Mouse (Mus musculus) lung, postnatal 0 days (tissue): ENCODE data around the gene Fam102b. TPM values are rescaled to one million over a fixed set of nuclear protein-coding genes. Genes with fewer than 3 reads are reported as not detected.
A peak's percentile ranks its signal among the peaks of the same experiment; 100 is the strongest.

Experiments used
- ATAC-seq: fragments of 200-750 bp; cut with Nextera tagmentation; 2 replicates; pipeline ENCODE4 v1.8.0; 2017; ENCODE audit warnings: moderate library complexity
- DNase-seq: peaks from one replicate; pipeline ENCODE4 v3.0.0-alpha.2; 2016; ENCODE audit warnings: low spot score
- H3K27ac ChIP-seq: fragments of 300-500 bp; sonication (generic); 2 replicates; pipeline ENCODE4 v1.5.1; 2014; ENCODE audit warnings: antibody characterized with exemption, mild to moderate bottlenecking, low read length, mixed read lengths
- H3K27me3 ChIP-seq: fragments of 300-500 bp; sonication (generic); replicated peaks from 2 replicates; pipeline ENCODE4 v1.6.1; 2014; ENCODE audit warnings: low read length, mixed read lengths; ENCODE audit not compliant: insufficient read depth
- H3K36me3 ChIP-seq: fragments of 300-500 bp; sonication (generic); 2 replicates; pipeline ENCODE4 v1.6.1; 2014; ENCODE audit warnings: low read length, mixed read lengths; ENCODE audit not compliant: insufficient read depth
- H3K4me1 ChIP-seq: fragments of 300-500 bp; sonication (generic); 2 replicates; pipeline ENCODE4 v1.6.1; 2014; ENCODE audit warnings: antibody characterized with exemption, low read depth, low read length, mixed read lengths; ENCODE audit not compliant: insufficient read depth
- H3K4me2 ChIP-seq: fragments of 300-500 bp; sonication (generic); replicated peaks from 2 replicates; pipeline ENCODE4 v1.6.1; 2014; ENCODE audit warnings: low read depth, mild to moderate bottlenecking, low read length, moderate library complexity, mixed read lengths
- H3K4me3 ChIP-seq: fragments of 300-500 bp; sonication (generic); 2 replicates; pipeline ENCODE4 v1.5.1; 2014; ENCODE audit warnings: low read depth, low read length
- H3K9ac ChIP-seq: fragments of 300-500 bp; sonication (generic); replicated peaks from 2 replicates; pipeline ENCODE4 v1.6.1; 2014; ENCODE audit warnings: low read depth, mild to moderate bottlenecking
- H3K9me3 ChIP-seq: fragments of 300-500 bp; sonication (generic); 2 replicates; pipeline ENCODE4 v1.6.1; 2016; ENCODE audit warnings: low read length, mixed read lengths
- CTCF ChIP-seq: IDR thresholded peaks from 2 replicates; pipeline ENCODE4 v1.5.1; 2016; ENCODE audit warnings: antibody characterized with exemption, mild to moderate bottlenecking
- EP300 ChIP-seq: IDR thresholded peaks from 2 replicates; pipeline ENCODE4 v1.6.1; 2016; ENCODE audit warnings: antibody characterized with exemption, mild to moderate bottlenecking, control low read depth
- WGBS: fragments of 180-500 bp; shearing (Covaris S2); extraction: QIAGEN DNeasy Blood & Tissue Kit; methylation state at CpG from one replicate; pipeline ENCODE4 v1.1.7; 2014; 5-methylcytosine and 5-hydroxymethylcytosine counted together
- polyA plus RNA-seq: library from polyadenylated mRNA; unstranded; fragments of >200 nt; fragmentation: Nextera tagmentation; extraction: Ambion mirVana; gene quantifications from 2 replicates; pipeline ENCODE4 v1.2.1, GENCODE M21; 2015

Fam102b gene
- polyA plus RNA-seq, 1 experiment from 2014 or later = 13.7 TPM

GRCm38 (mm10) chr3:109047707-109048283 lies 20.4 kb upstream of the Fam102b start:
- DNase-seq = peak; percentile 30
- H3K36me3 ChIP-seq = no peaks in the 10 kb centered on the region
- no peaks in the 10 kb centered on the region for H3K9me3 ChIP-seq
- peaks cover 3% of the 10 kb centered on the region; the same call in 1 of the 2 replicates for H3K4me1 ChIP-seq
- no peak for TF ChIP-seq EP300
- TF ChIP-seq CTCF = peak; percentile 55
- no peak overlapping the region for H3K4me3 ChIP-seq
- 22% methylated on average over 6 of the region's 6 CpGs for WGBS
- no peak overlapping the region for H3K27ac ChIP-seq
- H3K4me2 ChIP-seq = no peak overlapping the region
- ATAC-seq = peak; percentile 52; the same call in 1 of the 2 replicates
- no peaks in the 10 kb centered on the region for H3K27me3 ChIP-seq
- no peak overlapping the region for H3K9ac ChIP-seq

GRCm38 (mm10) chr3:109046428-109046827 lies 19.0 kb upstream of the Fam102b start:
- no peak overlapping the region for H3K4me3 ChIP-seq
- TF ChIP-seq EP300 = no peak
- no peak for TF ChIP-seq CTCF
- no peak for DNase-seq
- no peak for ATAC-seq
- no peak overlapping the region for H3K4me2 ChIP-seq
- no peaks in the 10 kb centered on the region for H3K4me1 ChIP-seq
- 76% methylated on average over 3 of the region's 3 CpGs for WGBS
- H3K27me3 ChIP-seq = no peaks in the 10 kb centered on the region
- H3K9ac ChIP-seq = no peak overlapping the region
- no peaks in the 10 kb centered on the region for H3K9me3 ChIP-seq
- no peaks in the 10 kb centered on the region for H3K36me3 ChIP-seq
- no peak overlapping the region for H3K27ac ChIP-seq

GRCm38 (mm10) chr3:109043395-109043794 lies 16.0 kb upstream of the Fam102b start:
- no peak for TF ChIP-seq EP300
- no peak for TF ChIP-seq CTCF
- Histone ChIP-seq H3K27ac (no peak overlapping the region), H3K9me3 (no peaks in the 10 kb centered on the region), H3K9ac (no peak overlapping the region), H3K4me2 (no peak overlapping the region), H3K4me1 (no peaks in the 10 kb centered on the region), H3K4me3 (no peak overlapping the region), H3K27me3 (no peaks in the 10 kb centered on the region), H3K36me3 (no peaks in the 10 kb centered on the region)
- no peak for ATAC-seq
- no peak for DNase-seq
- 69% methylated on average over 7 of the region's 7 CpGs for WGBS

GRCm38 (mm10) chr3:109040908-109041307 lies 13.5 kb upstream of the Fam102b start:
- DNase-seq (no peak), ATAC-seq (no peak)
- WGBS = 81% methylated on average over 4 of the region's 4 CpGs
- H3K27ac ChIP-seq = no peak overlapping the region
- H3K4me2 ChIP-seq = no peak overlapping the region
- H3K36me3 ChIP-seq = no peaks in the 10 kb centered on the region
- no peak overlapping the region for H3K4me3 ChIP-seq
- H3K9me3 ChIP-seq = no peaks in the 10 kb centered on the region
- TF ChIP-seq EP300 = no peak
- no peak for TF ChIP-seq CTCF
- no peaks in the 10 kb centered on the region for H3K4me1 ChIP-seq
- H3K27me3 ChIP-seq = no peaks in the 10 kb centered on the region
- H3K9ac ChIP-seq = no peak overlapping the region

- H3K9ac ChIP-seq = no peak overlapping the region
- WGBS = 63% methylated on average over 1 of the region's 1 CpGs
- no peak overlapping the region for H3K4me3 ChIP-seq
- DNase-seq (no peak), ATAC-seq (no peak)
- no peaks in the 10 kb centered on the region for H3K4me1 ChIP-seq
- no peak overlapping the region for H3K4me2 ChIP-seq
- no peaks in the 10 kb centered on the region for H3K36me3 ChIP-seq
- H3K27ac ChIP-seq = no peak overlapping the region
- no peaks in the 10 kb centered on the region for H3K27me3 ChIP-seq
- no peaks in the 10 kb centered on the region for H3K9me3 ChIP-seq
- no peak for TF ChIP-seq EP300
- no peak for TF ChIP-seq CTCF
Observed at GRCm38 (mm10) chr3:109034411-109034810, 7.0 kb upstream of the Fam102b start.

- no peak for TF ChIP-seq CTCF
- TF ChIP-seq EP300 = no peak
- WGBS = 32% methylated on average over 2 of the region's 2 CpGs
Observed at GRCm38 (mm10) chr3:109032306-109032705, 4.9 kb upstream of the Fam102b start.

GRCm38 (mm10) chr3:109031626-109032025 lies 4.2 kb upstream of the Fam102b start:
- no peak overlapping the region for H3K4me3 ChIP-seq
- H3K27ac ChIP-seq = no peak overlapping the region
- no peaks in the 10 kb centered on the region for H3K27me3 ChIP-seq
- H3K36me3 ChIP-seq = no peaks in the 10 kb centered on the region
- no peaks in the 10 kb centered on the region for H3K9me3 ChIP-seq
- H3K4me1 ChIP-seq = no peaks in the 10 kb centered on the region
- H3K9ac ChIP-seq = no peak overlapping the region
- 57% methylated on average over 3 of the region's 3 CpGs for whole genome bisulfite sequencing
- TF ChIP-seq CTCF (no peak), EP300 (no peak)
- ATAC-seq (no peak), DNase-seq (peak; percentile 47)
- H3K4me2 ChIP-seq = no peak overlapping the region

More at GRCm38 (mm10) chr3:109032306-109032705, 4.9 kb upstream of the Fam102b start:
- Histone ChIP-seq H3K4me3 (no peak overlapping the region), H3K27ac (no peak overlapping the region), H3K4me1 (no peaks in the 10 kb centered on the region), H3K4me2 (no peak overlapping the region), H3K27me3 (no peaks in the 10 kb centered on the region), H3K36me3 (no peaks in the 10 kb centered on the region), H3K9me3 (no peaks in the 10 kb centered on the region), H3K9ac (no peak overlapping the region)
- DNase-seq = no peak
- ATAC-seq = no peak
